Mouse (Mus musculus) liver, embryonic 16.5 days (tissue): ENCODE measurements around the gene Zfp36l2. TPM values are rescaled to one million over a fixed set of nuclear protein-coding genes. Genes with fewer than 3 reads are reported as not detected.
"Not testable (repeated sequence)": the region's sequence is repeated elsewhere in the genome, so short reads cannot be mapped to it uniquely, and the experiment has no call there.

Source experiments
- ATAC-seq: fragments of 200-750 bp; cut with Nextera tagmentation; 2 replicates; pipeline ENCODE4 v1.8.0; 2017; ENCODE audit warnings: low read depth, mild to moderate bottlenecking, moderate number of reproducible peaks, moderate library complexity
- H3K27ac ChIP-seq: fragments of 300-500 bp; sonication (generic); 2 replicates; pipeline ENCODE4 v1.5.1; 2014; ENCODE audit warnings: mild to moderate bottlenecking, low read length
- H3K27me3 ChIP-seq: fragments of 300-500 bp; sonication (generic); 2 replicates; pipeline ENCODE4 v1.6.1; 2014; ENCODE audit warnings: low read depth, low read length, mixed read lengths; ENCODE audit not compliant: control insufficient read depth, insufficient read depth
- H3K36me3 ChIP-seq: fragments of 300-500 bp; sonication (generic); 2 replicates; pipeline ENCODE4 v1.6.1; 2014; ENCODE audit warnings: mild to moderate bottlenecking; ENCODE audit not compliant: control insufficient read depth, insufficient read depth
- H3K4me1 ChIP-seq: fragments of 300-500 bp; sonication (generic); 2 replicates; pipeline ENCODE4 v1.6.1; 2014; ENCODE audit warnings: low read depth, low read length, mixed read lengths; ENCODE audit not compliant: control insufficient read depth
- H3K4me2 ChIP-seq: fragments of 300-500 bp; sonication (generic); 2 replicates; pipeline ENCODE4 v1.6.1; 2014; ENCODE audit warnings: low read depth, low read length, mixed read lengths
- H3K4me3 ChIP-seq: fragments of 300-500 bp; sonication (generic); 2 replicates; pipeline ENCODE4 v1.5.1; 2014; ENCODE audit warnings: low read depth, mild to moderate bottlenecking, low read length
- H3K9ac ChIP-seq: fragments of 300-500 bp; sonication (generic); 2 replicates; pipeline ENCODE4 v1.6.1; 2014; ENCODE audit warnings: low read depth, low read length
- H3K9me3 ChIP-seq: fragments of 300-500 bp; sonication (generic); replicated peaks from 2 replicates; pipeline ENCODE4 v1.6.1; 2016; ENCODE audit warnings: low read length; ENCODE audit not compliant: control insufficient read depth
- WGBS: fragments of 180-500 bp; shearing (Covaris S2); extraction: QIAGEN DNeasy Blood & Tissue Kit; methylation state at CpG from one replicate; pipeline ENCODE4 v1.1.7; 2014; ENCODE audit not compliant: insufficient replicate concordance; 5-methylcytosine and 5-hydroxymethylcytosine counted together
- polyA plus RNA-seq: library from polyadenylated mRNA; unstranded; fragments of >200 nt; fragmentation: Nextera tagmentation; extraction: Ambion mirVana; gene quantifications from 2 replicates; pipeline ENCODE4 v1.2.1, GENCODE M21; 2015

Zfp36l2 gene
- polyA plus RNA-seq, 1 experiment from 2014 or later: 4.6 TPM

DNA sequence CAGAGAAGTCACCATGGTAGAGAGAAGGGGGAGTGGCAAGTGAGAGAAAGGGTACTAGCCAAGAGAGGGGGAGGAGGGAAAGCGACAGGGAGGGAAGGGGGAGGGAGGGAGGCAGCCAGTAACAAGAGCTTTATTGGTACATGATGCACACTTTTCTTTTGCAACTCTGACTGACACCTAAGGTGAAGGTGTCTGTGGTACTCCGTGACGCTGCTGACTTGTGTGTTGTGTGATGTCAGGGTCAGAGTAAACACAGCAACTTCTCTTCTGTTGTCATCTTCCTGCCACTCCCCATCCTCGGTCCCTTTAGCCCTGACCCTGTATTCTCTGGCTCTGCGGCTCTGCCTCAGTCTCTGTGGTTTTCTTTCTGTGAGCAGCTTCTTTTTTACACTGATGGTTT lies 38.5 kb upstream of the Zfp36l2 start:
- Histone ChIP-seq H3K27ac (no peak overlapping the region), H3K36me3 (no peaks in the 10 kb centered on the region; the same call in 1 of the 2 replicates), H3K9ac (no peak overlapping the region), H3K4me2 (no peak overlapping the region), H3K9me3 (no peaks in the 10 kb centered on the region), H3K4me3 (no peak overlapping the region), H3K27me3 (no peaks in the 10 kb centered on the region), H3K4me1 (no peaks in the 10 kb centered on the region; the same call in 1 of the 2 replicates)
- WGBS: 66% methylated on average over 5 of the region's 5 CpGs
- ATAC-seq: 0 out of 2 replicates have a peak, but pooled peaks have one; percentile 13

DNA sequence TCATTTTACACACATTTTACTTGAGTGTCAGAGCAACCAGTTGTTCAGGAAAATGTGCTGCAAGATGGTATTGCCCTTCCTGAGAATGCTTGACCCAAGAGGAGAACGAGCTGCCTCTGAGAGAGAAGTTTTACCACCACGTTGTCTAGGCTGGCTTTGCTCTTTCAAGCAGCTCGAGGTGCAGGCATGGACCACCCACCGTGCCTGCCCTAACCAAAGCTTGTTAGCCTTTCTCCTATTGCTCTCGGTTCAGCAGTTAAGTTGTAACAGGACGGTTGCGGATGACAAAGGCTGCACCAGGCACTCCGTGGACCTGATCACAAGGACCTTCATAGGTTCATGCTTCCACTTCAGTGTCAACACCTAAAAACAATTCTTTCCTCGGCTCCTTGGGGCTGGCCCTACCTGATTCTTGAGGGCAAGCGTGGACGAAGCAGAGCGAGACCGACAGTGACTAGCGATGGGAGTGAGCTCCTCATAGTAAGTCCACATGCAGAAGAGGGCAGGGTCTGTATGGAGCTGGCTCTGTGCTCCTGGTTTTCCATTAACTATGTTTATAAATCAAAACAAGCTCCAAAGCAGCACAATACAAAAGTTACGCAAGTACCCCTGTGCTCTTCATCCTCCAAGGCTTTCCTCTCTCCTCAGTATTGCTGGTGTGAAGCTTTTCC lies 36.6 kb upstream of the Zfp36l2 start:
- 79% methylated on average over 15 of the region's 15 CpGs for WGBS
- Histone ChIP-seq H3K4me1 (no peaks in the 10 kb centered on the region; the same call in 1 of the 2 replicates), H3K27me3 (no peaks in the 10 kb centered on the region), H3K27ac (no peak overlapping the region), H3K4me2 (no peak overlapping the region), H3K9me3 (no peaks in the 10 kb centered on the region), H3K4me3 (no peak overlapping the region), H3K36me3 (no peaks in the 10 kb centered on the region; the same call in 1 of the 2 replicates), H3K9ac (no peak overlapping the region)
- ATAC-seq: no peak

DNA sequence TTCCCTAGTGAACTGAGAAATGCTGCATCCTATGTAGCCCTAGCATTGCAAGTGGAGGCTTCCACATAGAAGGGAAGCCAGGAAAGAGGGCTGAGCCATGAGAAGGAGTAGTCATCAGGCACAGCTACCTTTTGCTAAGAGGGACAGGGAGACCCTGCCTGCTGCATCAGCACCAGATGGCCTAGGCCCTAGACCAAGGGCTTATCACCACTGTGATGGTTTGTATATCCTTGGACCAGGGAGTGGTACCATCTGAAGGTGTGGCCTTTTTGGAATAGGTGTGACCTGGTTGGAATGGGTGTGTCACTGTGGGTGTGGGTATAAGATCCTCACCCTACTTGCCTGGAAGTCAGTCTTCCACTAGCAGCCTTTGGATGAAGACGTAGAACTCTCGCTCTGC lies 31.1 kb upstream of the Zfp36l2 start:
- H3K27me3 ChIP-seq, H3K9me3 ChIP-seq, H3K4me1 ChIP-seq, H3K4me3 ChIP-seq, H3K4me2 ChIP-seq, H3K36me3 ChIP-seq, H3K9ac ChIP-seq, H3K27ac ChIP-seq: not testable (repeated sequence)
- ATAC-seq: 0 out of 2 replicates have a peak, but pooled peaks have one; percentile 24
- WGBS: 92% methylated on average over 2 of the region's 2 CpGs

DNA sequence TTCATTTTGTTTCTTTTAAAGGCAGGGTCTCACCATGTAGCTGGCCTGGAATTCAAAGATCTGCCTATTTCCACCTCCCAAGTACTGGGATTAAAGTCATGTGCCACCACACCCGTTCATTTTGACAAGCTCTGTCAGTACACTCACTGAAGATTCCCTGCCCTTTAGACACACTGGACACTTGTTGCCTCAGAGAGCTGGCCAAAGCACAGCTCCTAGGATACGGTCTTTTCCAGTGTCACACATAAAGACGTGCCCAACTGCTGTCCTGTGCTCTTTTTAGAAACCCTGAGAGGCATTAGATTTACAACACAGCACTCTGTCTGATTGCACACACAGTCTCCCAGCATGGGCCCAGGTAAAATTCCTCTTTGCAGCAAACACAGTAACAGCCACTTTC lies 29.9 kb upstream of the Zfp36l2 start:
- Histone ChIP-seq H3K27ac (no peak overlapping the region), H3K9me3 (no peaks in the 10 kb centered on the region), H3K4me1 (no peaks in the 10 kb centered on the region; the same call in 1 of the 2 replicates), H3K36me3 (no peaks in the 10 kb centered on the region; the same call in 1 of the 2 replicates), H3K4me3 (no peak overlapping the region), H3K4me2 (no peak overlapping the region), H3K27me3 (no peaks in the 10 kb centered on the region), H3K9ac (no peak overlapping the region)
- WGBS: 72% methylated on average over 3 of the region's 3 CpGs
- ATAC-seq: no peak

DNA sequence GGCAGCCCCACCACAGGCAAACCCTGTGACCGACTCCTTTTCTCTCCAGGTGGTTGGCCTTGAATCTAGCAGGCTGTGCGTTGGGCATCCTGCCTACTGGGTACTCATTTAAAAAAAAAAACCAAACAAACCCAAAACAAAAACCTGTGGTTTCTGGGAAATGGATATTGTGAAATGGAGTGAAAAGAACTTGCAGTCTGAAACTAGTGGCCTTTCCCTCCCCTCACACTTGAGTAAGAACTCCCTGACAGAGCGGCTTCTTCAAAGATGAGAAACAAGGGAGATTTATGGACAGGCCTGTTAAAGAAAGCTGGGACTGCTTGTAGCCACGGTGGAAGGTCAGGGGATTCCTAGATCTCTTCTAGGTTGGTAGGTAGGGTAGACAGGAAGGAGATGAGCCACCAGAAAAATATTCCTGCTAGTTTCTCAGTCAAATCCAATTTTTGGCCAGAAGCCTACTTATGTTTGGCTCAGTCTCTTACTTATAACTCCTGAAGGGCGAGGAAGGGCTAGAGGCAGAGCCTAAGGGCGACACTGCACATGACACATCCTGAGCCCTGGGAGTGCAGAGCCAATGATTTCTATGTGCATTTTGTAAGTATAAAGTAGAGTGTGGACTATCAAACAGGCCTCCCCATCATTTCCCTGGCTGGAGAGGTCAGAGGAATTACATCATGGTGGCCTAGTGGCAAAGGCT lies 27.7 kb upstream of the Zfp36l2 start:
- no peak for ATAC-seq
- Histone ChIP-seq H3K27me3 (no peaks in the 10 kb centered on the region), H3K9ac (no peak overlapping the region), H3K4me1 (no peaks in the 10 kb centered on the region; the same call in 1 of the 2 replicates), H3K4me2 (no peak overlapping the region), H3K27ac (no peak overlapping the region), H3K36me3 (no peaks in the 10 kb centered on the region), H3K4me3 (no peak overlapping the region), H3K9me3 (no peaks in the 10 kb centered on the region)
- 76% methylated on average over 6 of the region's 6 CpGs for WGBS

DNA sequence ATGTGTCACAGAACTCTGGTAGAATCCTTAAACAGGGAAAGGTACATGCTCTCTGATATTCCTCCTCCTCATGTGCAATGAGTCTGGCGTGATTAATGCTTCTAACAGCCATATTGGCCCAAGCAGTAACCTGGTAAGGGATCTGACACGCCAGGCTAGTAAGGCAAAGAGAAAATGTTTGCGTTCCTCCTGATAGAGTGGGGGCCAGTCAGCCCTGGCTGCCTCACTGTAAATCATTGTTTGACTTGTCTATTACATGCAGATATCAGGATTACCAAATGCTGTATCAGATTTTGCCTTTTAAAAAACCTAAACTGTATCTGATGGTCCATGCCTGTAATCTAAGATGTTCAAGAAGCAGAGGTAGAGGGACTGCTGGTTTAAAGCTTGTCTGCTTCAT lies 25.7 kb upstream of the Zfp36l2 start:
- WGBS: 67% methylated on average over 3 of the region's 3 CpGs
- Histone ChIP-seq H3K4me1 (no peaks in the 10 kb centered on the region), H3K9me3 (no peaks in the 10 kb centered on the region), H3K4me2 (no peak overlapping the region), H3K9ac (no peak overlapping the region), H3K27me3 (no peaks in the 10 kb centered on the region), H3K27ac (no peak overlapping the region), H3K36me3 (no peaks in the 10 kb centered on the region), H3K4me3 (no peak overlapping the region)
- no peak for ATAC-seq

DNA sequence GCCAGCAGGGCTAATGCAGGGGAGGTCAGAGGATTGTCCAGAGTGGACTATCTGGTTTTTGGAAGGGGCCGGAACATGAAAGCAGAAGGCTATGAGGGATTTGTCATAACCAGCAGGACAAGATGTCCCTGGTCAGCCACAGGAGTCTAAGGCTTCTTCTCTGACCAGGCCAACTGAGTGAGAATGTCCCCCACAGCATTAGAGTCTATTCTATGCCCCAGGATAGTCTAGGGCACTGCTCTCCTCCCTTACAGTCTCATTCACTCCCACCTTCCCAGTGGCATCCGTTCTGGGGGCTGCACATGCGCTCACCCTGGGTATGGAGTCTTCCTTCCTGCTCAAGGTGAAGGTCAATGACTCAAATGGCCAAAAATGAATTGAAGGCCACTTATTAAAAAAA lies 19.9 kb upstream of the Zfp36l2 start:
- Histone ChIP-seq H3K9me3 (no peaks in the 10 kb centered on the region), H3K27ac (no peak overlapping the region), H3K4me2 (no peak overlapping the region), H3K4me1 (no peaks in the 10 kb centered on the region; the same call in 1 of the 2 replicates), H3K4me3 (no peak overlapping the region), H3K27me3 (no peaks in the 10 kb centered on the region), H3K9ac (no peak overlapping the region), H3K36me3 (no peaks in the 10 kb centered on the region)
- WGBS: 81% methylated on average over 3 of the region's 3 CpGs
- no peak for ATAC-seq

DNA sequence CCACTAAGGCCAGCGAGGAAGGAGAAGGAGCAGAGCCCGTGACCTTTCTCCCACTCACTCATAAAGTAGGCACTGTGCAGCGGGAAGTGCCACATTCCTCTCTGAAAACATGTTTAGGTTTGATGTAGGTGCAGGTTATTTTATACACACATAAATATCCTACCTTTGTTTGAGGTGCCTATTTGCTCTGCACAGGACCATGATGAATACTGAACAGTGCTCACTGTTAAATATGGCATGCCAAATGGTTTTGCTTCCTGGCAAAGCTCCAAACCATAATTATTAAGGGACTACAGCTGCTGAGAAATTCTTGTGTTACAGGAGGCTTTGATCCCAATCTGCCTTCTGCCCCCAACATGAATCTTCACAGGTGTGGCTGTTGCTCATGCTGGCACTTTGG lies 18.5 kb upstream of the Zfp36l2 start:
- no peak overlapping the region for H3K4me2 ChIP-seq
- no peaks in the 10 kb centered on the region for H3K27me3 ChIP-seq
- no peak overlapping the region for H3K27ac ChIP-seq
- no peaks in the 10 kb centered on the region; the same call in 1 of the 2 replicates for H3K4me1 ChIP-seq
- no peaks in the 10 kb centered on the region for H3K9me3 ChIP-seq
- 84% methylated on average over 3 of the region's 3 CpGs for WGBS
- no peak overlapping the region for H3K9ac ChIP-seq
- ATAC-seq: no peak
- no peak overlapping the region for H3K4me3 ChIP-seq
- H3K36me3 ChIP-seq: no peaks in the 10 kb centered on the region

DNA sequence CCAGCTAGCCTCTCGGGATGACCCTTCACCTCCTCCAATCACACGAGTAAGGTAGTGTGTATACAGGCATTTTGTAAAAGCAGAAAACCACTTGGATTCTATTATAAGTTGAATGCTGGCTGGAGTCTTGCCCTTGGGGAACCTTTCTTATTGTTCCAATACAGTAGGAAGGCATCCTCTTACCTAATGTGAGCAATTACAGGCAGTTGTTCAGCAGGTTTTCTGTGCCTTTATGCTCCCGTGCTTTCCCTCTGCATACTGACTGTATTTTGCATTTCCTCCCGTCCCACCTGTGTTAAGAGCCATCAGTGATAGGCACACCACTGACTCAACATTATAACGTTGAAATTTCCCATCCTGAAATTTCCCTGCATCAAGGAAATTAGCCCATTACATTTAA lies 17.2 kb upstream of the Zfp36l2 start:
- Histone ChIP-seq H3K4me3 (no peak overlapping the region), H3K27ac (no peak overlapping the region), H3K9ac (no peak overlapping the region), H3K4me1 (no peaks in the 10 kb centered on the region; the same call in 1 of the 2 replicates), H3K9me3 (no peaks in the 10 kb centered on the region), H3K27me3 (no peaks in the 10 kb centered on the region), H3K4me2 (no peak overlapping the region), H3K36me3 (no peaks in the 10 kb centered on the region)
- WGBS: 74% methylated on average over 5 of the region's 5 CpGs
- ATAC-seq: no peak
